Mouse (Mus musculus) heart, postnatal 25 days (tissue): ENCODE data around the gene Dvl1. TPM values are rescaled to one million over a fixed set of nuclear protein-coding genes. Genes with fewer than 3 reads are reported as not detected.

Experiments used
- DNase-seq: peaks from one replicate; pipeline ENCODE4 v3.0.0; 2022; ENCODE audit warnings: low spot score
- intact Hi-C: fragments of 180-260 bp; cut with DNase I; formaldehyde crosslinking; loops from one replicate; pipeline ENCODE4 v1.15.1; 2025
- total RNA-seq, 2 experiments: library from RNA; stranded (reverse); gene quantifications; 2 replicates each; pipeline ENCODE4 v1.2.3; 2021

Gene Dvl1
- total RNA-seq: 10 to 100 TPM; 43.3 to 44.3 TPM

DNA sequence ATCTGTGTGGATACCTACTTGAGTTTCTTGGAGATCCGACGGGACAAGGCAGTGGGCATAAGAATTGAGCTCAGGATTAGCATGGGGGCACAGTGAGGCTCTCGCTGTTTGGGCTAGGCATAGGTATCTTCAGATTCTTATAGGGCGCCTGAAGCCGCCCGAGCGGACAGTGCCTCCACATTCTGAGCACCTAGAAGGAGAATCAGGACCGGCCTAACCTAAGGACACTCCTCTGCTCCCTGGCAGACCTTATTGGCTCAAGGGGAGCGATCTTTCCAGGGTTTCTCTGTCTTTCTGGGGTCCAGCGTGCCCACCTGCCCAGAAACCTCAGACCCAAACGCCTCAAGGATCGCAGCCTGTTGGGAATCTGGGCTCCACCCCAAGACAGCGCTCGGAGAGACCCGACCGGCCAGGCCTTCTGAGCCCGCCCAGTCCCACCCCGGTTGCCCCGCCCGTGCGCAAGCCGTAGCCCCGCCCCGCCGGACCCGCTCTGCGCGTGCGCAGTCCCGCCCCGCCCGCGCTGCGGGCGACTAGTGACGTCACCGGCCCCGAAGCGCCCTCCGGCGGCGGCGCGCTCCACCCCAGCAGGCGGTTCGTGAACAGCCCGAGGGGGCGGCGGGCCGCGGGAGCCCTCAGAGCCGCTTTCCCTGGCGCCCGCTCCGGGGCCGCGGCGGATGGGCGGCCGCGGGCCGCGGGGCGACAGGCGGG lies at the start of gene Dvl1:
Gene Dvl1, plus strand, starts transcription at position 532 of the 708 bp plus-strand sequence.
- intact Hi-C loops: loop anchor here (1.0 to 5.0 kb wide), 2 partner anchors 47 to 95 kb away; partner anchors contain the start of gene Ube2j2
- DNase-seq: peak; percentile 88

DNA sequence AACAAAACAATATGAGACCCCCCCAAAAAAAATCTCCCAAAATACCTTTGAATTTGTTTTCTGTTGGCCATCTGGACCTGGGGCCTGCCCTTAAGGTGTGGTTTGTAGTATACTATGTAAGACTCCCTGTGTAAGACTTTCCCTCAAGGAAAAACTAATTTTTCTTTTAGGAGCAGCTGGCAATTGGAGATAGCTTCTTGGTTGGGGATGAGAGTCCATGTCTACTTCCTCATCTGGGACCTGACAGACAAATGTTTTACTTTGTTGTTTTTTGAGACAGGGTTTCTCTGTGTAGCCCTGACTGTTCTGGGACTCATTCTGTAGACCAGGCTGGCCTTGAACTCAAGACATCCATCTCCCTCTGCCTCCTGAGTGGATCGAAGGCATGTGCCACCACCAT lies 45.1 kb upstream of the Dvl1 start:
- no peak for DNase-seq
- intact Hi-C loops: loop anchor here (5.0 kb wide), 1 partner anchor 35 kb away; no protein-coding TSS in a partner anchor

DNA sequence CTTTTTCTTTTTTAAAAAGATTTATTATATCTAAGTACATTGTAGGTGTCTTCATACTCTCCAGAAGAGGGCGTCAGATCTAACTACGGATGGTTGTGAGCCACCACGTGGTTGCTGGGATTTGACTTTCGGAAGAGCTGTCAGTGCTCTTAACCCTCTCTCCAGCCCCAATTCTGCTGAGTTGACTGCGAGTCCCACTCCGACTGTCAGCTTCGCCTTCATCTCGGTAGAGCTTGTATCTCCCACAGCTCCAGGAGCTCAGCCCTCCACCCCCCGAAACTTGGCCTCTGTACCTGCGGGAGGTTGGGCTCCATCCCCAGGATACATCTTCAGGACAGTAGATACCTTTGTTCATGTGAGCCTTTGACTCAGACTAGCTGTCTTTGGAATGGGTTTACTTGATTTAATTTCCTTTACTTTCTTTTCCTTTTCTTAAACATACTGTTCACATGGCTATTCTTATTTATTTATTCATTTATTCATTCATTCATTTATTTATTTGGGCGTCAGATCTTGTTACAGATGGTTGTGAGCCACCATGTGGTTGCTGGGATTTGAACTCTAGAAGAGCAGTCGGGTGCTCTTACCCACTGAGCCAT lies 44.4 kb upstream of the Dvl1 start, which contains the start of gene Mrpl20:
Gene Mrpl20, plus strand, starts transcription at position 138 of the 599 bp plus-strand sequence.
- DNase-seq: no peak
- intact Hi-C loops: loop anchor here (5.0 kb wide), 1 partner anchor 36 kb away; no protein-coding TSS in a partner anchor

DNA sequence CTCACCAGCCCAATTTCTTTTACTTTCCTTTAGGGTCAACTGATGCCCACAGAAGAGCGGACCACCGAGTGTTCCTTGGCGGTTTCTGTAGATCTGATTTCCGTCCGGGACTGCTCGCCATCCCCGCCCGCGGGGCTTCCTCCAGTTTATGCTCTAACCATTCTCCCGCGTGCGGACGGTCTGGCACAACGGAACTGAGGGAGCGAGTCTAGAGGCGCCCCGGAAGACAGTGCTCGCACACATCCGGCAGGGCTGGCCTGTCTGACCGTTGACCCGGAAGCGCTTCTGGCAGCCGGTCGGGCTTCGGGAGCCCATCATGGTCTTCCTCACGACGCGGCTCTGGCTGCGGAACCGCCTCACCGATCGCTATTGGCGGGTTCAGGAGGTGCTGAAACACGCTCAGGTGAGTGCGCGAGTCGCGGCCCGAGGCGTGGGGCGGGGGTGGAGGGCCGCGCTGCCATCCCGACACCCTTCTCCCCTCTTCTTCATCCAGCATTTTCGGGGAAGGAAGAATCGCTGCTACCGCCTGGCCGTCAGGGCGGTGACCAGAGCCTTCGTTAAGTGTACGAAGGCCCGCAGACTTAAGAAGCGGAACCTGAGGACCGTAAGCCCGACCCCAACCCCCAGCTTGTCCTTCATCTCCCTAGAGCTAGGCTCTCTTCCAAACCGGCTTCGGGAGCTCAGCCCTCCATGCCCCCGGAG lies 43.7 kb upstream of the Dvl1 start:
- intact Hi-C loops: loop anchor here (5.0 kb wide), 1 partner anchor 36 kb away; no protein-coding TSS in a partner anchor
- peak; percentile 90 for DNase-seq

DNA sequence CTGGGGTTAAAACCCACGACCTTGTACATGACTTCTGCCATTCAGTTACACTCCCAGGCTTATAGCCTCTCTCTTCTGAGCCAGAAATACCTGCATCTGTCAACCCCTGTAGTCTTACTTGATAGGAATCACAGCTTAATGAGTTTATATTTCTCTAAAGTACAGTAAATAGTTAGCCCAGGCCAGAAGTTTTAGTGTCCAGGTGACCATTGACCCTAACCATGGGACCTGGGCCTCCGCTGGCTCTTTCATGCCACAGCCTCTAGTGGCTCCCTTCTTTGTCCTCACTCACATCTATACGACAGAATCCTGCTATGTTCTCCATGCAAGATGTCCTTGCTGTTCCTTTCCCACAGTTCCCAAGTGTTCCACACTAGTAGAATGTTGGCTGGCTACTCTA lies 39.4 kb upstream of the Dvl1 start:
- intact Hi-C loops: no loop called here

DNA sequence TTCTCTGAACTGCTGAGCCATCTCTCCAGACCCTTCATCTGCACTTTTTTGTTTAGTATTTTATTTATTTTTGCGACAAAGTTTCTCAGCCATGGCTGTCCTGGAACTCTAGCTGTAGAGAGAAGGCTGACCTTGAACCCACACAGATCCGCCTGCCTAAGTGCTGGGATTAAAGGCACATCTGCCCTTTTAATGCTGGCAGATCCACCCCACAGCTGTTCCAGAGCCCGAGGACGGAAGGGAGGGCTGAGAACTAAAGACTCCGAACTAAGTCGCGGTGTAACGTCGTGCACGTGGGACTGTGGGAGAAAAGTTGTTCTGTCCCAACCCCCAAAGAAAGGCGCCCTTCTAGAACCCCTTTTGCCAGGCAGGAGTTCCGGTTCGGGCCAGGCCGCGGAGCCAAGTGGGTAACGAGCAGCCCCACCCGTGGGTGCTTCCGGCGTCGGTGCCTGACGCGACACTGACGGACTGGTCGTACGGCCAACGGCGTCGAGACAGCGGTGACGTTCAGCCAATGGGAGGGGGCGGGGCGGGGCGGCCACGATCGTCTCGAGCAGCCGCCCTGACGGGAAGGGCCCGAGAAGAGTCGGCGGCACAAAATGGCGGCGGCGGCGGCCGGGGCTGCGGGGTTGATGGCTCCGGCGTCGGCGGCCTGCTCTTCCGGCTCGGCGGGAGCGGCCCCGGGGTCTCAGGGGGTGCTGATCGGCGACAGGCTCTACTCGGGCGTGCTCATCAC lies 35.1 kb upstream of the Dvl1 start, which contains the start of gene Ccnl2:
Gene Ccnl2, plus strand, starts transcription at position 561 of the 736 bp plus-strand sequence.
- peak; percentile 91 for DNase-seq
- intact Hi-C loops: loop anchor here (2.0 kb wide), 1 partner anchor 19 kb away; the partner anchor contains the start of gene Aurkaip1

More for the DNA sequence above, 39.4 kb upstream of the Dvl1 start:
- no peak for DNase-seq

DNA sequence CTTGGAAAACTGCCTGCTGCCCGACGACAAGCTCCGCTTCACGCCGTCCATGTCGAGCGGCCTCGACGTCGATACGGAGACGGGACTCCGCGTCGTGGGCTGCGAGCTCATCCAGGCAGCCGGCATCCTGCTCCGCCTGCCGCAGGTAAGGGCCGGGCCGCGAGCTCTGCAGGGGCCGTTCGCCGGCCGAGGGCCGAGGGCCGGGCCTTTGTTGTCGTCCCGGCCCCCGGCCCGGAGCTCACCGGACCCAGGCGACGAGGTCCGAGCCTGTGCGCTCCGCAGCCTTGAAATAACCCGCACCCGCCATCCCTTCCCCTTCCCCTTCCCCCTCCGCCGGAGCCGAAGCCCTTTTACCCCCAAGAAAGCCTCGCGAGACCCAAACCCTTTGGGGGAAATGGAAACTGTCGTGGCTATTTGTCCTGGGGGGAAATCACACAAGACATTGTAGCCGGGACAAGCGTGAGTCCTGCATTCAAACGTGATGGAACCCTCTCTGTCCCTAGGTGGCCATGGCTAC lies 34.5 kb upstream of the Dvl1 start:
- DNase-seq: no peak

DNA sequence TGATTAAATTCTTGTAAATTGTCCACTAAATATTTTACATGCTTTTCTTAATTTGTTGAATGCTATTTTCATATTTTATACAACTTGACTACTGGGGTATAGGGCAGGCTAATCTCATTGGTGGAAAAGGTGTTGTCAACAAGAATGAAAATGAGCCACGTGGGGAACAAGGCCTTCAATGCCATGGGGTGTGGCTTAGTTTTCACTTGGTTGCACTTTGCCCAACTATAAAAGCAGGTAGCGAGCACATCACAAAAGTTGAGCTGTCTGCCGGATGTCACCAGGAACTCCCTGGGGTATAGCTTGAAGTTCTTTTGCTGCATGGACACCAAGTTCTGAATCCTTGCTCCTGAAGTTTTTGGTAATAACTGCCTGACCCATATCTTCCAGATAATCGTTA lies 29.7 kb upstream of the Dvl1 start:
- intact Hi-C loops: no loop called here
- DNase-seq: no peak

More for the DNA sequence above, 34.5 kb upstream of the Dvl1 start:
- intact Hi-C loops: loop anchor here (2.0 kb wide), 1 partner anchor 18 kb away; the partner anchor contains the start of gene Aurkaip1

DNA sequence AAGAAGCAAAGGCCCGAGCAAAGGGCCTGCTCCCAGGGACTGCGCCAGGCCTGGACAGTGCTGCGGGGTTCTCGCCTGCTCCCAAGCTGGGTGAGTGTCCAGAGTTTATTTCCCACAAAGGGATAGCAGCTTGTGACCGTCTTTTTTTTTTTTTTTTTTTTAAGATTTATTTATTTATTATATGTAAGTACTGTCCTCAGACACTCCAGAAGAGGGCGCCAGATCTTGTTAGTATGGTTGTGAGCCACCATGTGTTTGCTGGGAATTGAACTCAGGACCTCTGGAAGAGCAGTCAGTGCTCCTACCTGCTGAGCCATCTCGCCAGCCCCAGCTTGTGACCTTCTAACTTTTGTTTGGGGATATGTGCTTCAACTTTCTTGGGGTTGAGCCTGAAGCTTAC lies 26.2 kb upstream of the Dvl1 start:
- intact Hi-C loops: no loop called here
- no peak for DNase-seq

DNA sequence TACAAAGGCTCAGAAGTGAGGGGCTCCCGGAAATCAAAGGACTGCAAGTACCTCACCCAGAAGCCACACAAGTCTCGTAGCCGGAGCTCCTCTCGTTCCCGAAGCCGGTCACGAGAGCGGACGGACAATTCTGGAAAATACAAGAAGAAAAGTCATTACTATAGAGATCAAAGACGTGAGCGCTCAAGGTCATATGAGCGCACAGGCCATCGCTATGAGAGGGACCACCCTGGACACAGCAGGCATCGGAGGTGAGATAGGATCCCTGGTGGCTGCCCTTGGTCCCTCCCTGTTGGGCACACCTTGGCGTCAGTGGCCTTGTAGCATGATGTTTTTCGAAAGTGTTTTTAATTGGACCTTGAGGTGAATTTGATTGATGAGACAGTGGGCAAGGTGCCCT lies 23.8 kb upstream of the Dvl1 start:
- intact Hi-C loops: no loop called here

DNA sequence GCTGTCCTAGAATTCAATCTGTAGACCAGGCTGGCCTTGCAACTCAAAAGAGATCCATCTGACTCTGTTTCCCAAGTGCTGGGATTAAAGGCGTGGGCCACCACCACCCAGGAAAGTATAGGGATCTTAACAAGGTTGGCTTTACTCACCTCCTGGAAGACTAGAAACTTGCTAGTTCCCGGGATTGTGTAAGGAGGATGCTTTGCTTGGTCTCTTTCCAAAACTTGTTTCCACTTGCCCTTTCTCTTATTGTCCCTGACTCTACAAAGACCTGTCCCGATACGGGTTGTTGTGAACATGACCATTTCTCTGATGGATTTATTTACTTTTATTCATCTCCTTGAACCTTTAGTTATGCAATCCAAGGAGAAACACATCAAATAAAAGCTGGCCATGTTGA lies 17.3 kb upstream of the Dvl1 start:
- DNase-seq: no peak
- intact Hi-C loops: loop anchor here (2.0 to 5.0 kb wide), 3 partner anchors 17 to 112 kb away; partner anchors contain the start of genes Acap3, Ccnl2, Pusl1 and Ube2j2

More for the DNA sequence above, 23.8 kb upstream of the Dvl1 start:
- no peak for DNase-seq

DNA sequence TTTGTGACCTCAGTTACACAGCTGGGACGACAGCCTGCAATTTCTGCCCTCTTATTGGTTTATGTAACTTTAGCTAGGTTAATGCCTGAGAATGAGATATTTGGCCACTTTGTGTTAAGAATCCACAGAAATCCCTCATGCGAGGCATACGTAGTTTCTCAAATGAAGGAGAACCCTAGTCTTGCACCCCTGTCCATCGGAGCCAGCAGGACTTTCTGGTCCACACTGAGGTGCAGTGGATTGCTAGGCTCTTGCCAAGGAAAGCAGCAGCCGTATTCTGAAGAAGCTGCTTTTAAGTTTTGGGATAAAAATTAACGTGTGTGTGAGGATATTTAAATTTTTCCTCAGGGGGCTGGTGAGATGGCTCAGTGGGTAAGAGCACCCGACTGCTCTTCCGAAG lies 16.6 kb upstream of the Dvl1 start:
- DNase-seq: no peak
- intact Hi-C loops: loop anchor here (2.0 to 5.0 kb wide), 3 partner anchors 18 to 112 kb away; partner anchors contain the start of genes Acap3, Ccnl2, Pusl1 and Ube2j2

DNA sequence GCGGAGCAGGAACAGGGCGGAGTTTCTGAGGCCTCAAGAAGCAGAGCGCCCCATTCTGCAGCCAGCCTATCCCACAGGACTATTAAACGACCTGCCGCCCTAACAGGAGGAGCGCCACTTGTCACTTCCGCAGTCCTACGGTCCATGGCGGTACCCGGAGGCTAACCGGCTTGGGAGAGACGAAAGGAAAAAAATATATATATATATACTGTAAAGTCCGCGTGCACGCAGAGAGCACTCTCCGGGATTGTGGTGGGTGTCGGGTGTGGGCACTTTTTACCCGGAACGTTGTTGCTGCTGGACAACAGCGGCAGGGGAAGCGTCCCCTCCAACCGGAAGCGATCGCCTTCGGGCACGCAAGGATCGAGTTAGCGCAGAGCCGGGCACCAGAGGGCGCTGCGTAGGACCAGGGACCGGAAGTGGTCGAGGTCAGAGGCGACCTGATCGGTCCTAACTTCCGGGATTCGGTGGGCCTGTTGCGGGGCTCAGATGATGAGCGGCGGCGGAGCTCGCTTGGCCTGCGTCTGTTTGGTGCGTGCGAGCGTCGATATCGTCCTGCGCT lies 15.9 kb upstream of the Dvl1 start, which contains the start of gene Aurkaip1:
Gene Aurkaip1, plus strand, starts transcription at position 68 of the 562 bp plus-strand sequence.
- peak; percentile 86 for DNase-seq
- intact Hi-C loops: loop anchor here (2.0 to 5.0 kb wide), 3 partner anchors 18 to 111 kb away; partner anchors contain the start of genes Acap3, Ccnl2, Pusl1 and Ube2j2

DNA sequence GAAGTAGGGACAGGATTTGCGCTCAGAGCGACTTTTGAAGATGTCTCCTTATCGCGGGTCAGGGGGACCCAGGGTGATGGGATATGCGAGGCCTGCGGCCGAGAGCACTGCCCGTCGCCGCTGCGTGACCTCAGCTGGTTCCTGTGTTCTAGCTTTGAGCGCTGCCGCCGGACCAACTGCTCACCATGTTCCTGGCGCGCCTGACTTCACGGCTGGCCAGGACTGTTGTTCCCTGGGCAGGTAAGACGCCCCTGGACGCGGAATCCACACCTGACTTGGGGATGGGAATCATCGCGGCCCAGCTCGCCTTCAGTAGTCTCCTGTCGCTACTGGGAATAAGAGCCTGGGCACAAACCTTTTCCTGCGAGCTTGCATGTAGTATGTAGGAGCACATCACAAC lies 15.4 kb upstream of the Dvl1 start:
- intact Hi-C loops: loop anchor here (2.0 to 5.0 kb wide), 3 partner anchors 19 to 110 kb away; partner anchors contain the start of genes Acap3, Ccnl2, Pusl1 and Ube2j2
- no peak for DNase-seq

DNA sequence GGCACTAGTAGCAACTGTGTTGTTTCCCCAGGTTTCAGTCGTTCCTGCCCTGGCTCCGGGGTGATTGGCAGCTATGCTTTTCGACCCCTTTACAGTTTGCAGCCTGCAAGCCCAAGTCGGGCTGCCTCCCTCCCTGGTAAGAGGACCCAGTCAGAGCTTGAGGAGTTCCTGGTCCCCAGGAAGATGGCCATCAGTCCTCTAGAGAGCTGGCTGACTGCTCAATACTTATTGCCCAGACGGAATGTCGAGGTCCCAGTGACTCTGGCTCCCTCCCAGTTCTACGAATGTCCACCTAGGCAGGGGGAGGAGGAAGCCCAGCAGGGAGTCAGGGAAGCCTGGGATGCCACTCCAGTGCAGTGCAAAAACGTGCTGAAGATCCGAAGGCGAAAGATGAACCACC lies 14.9 kb upstream of the Dvl1 start:
- DNase-seq: no peak
- intact Hi-C loops: loop anchor here (5.0 kb wide), 2 partner anchors 60 to 110 kb away; partner anchors contain the start of genes Acap3, Pusl1 and Ube2j2

DNA sequence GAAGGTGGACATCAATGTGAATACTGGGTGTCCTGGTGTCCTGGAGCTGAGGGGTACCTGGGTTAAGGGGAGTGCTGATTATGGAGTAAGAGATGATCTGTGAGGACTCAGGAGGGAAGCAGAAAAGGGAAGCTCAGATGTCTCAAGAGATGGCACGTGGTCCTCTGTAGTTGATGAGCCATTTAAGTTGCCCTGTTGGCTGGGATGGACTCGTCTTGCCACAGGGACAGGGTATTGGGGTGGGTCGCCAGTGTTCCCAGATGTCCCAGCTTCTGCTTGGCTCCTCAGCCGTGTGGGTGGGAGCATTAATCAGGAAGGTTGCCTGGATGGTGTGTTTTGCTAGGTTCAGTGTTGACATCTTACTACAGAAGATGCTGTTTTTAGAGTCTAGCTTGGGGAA lies 14.0 kb upstream of the Dvl1 start:
- no peak for DNase-seq
- intact Hi-C loops: loop anchor here (5.0 kb wide), 2 partner anchors 59 to 109 kb away; partner anchors contain the start of genes Acap3, Pusl1 and Ube2j2

DNA sequence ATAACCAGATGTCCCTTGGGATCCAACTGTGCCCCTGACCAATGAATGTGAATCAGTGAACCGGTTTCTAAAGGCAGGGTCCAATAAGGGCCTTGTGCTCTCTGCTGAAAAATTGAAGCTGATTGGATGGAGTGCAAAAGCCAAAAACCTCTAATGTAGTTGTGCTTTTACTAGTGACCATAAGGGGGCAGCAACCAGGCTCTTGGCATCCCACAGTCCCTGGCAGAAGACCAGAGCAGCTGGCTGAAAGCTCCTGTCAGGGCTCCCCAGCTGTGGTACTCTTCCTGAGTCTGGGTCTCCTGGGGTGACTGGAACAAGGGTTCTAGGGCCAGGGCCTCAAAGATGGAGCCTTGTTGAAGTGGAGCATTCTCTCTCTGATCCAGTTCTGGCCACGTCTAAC lies 13.4 kb upstream of the Dvl1 start:
- peak; percentile 75 for DNase-seq
- intact Hi-C loops: loop anchor here (5.0 kb wide), 2 partner anchors 58 to 108 kb away; partner anchors contain the start of genes Acap3, Pusl1 and Ube2j2

DNA sequence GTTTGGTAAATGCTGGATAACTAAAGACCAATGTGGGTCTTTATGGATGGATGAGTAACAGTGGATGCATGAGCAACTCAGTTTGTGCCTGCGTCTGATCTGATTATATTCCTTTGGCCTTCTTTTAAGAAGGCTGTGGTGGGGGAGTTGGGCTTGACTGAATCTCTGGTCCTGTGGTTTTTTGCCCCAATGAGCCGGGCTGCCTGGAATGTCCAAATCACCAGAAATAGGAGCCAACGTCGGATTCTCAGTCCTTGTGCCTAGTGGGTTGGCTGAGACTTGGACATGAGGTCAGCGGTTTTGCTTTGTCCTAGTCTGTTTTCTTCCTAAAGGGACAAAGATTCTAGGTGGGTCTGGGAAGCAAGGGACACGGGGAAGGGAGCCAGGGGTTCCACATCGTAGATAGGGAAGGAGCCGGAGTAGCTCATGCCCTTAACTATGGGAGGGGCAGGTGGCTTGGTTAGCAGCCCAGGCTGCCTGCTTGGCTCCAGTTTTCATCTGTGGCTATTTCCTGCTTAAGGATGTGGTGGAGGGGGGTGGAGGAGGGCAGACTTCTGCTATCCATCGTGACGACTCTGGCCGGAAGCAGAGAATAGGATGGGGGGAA lies 9.7 kb upstream of the Dvl1 start:
- peak; percentile 69 for DNase-seq
- intact Hi-C loops: no loop called here
